In genomic region chr9:14841878-14842761, GRCm38 (mm10) we compare ENCODE assay signal across 8 mouse cellular contexts. TPM values are rescaled to one million over a fixed set of nuclear protein-coding genes. Genes with fewer than 3 reads are reported as not detected.
DNase-seq lines count a peak whose midpoint lies in the region; ATAC-seq and TF ChIP-seq lines count a peak whose summit lies in the region.

No protein-coding gene starts in this region.

- no peak for TF ChIP-seq EP300 in heart, adult 2 months (IDR thresholded peaks at IDR 0.05; ENCODE audit: insufficient read depth, low read depth, low read length)

- no peaks in the 10 kb centered on the region for H3K9me3 ChIP-seq in lung, embryonic 14.5 days (ENCODE audit: low read depth, low read length)
- H3K9me3 ChIP-seq in midbrain, embryonic 16.5 days (replicated peaks; ENCODE audit: control insufficient read depth, low read length, poor library complexity, severe bottlenecking): no peaks in the 10 kb centered on the region

- peaks cover 2% of the 10 kb centered on the region for H3K4me1 ChIP-seq in heart, adult 2 months (ENCODE audit: control insufficient read depth, insufficient read depth, low read length)
- H3K4me1 ChIP-seq in lung, embryonic 14.5 days (ENCODE audit: insufficient read depth): no peaks in the 10 kb centered on the region
- no peaks in the 10 kb centered on the region; the same call in 1 of the 2 replicates for H3K4me1 ChIP-seq in midbrain, embryonic 16.5 days (ENCODE audit: control insufficient read depth, insufficient read depth, low read length)

- 58% methylated on average over 10 of the region's 10 CpGs for WGBS in heart, adult 2 months
- WGBS in lung, embryonic 14.5 days: 80% methylated on average over 10 of the region's 10 CpGs
- 77% methylated on average over 10 of the region's 10 CpGs for WGBS in midbrain, embryonic 16.5 days

- TF ChIP-seq CTCF in heart, adult 2 months (IDR thresholded peaks at IDR 0.05): no peak
- no peak for TF ChIP-seq CTCF in lung, embryonic 14.5 days (IDR thresholded peaks at IDR 0.05; ENCODE audit: low read depth)

- H3K79me2 ChIP-seq in heart, adult 2 months (replicated peaks; ENCODE audit: control insufficient read depth, insufficient read depth, low read length): no peaks in the 10 kb centered on the region

- intact Hi-C loops in heart, adult 2 months (cut with DNase I): no loop called here
- intact Hi-C loops in heart, postnatal 25 days (cut with DNase I): no loop called here

- H3K4me2 ChIP-seq in lung, embryonic 14.5 days: no peak overlapping the region
- H3K4me2 ChIP-seq in midbrain, embryonic 16.5 days (ENCODE audit: low read length): no peak overlapping the region

- H3K27ac ChIP-seq in heart, adult 2 months: no peak overlapping the region
- H3K27ac ChIP-seq in lung, embryonic 14.5 days (ENCODE audit: low read depth): no peak overlapping the region
- H3K27ac ChIP-seq in midbrain, embryonic 16.5 days (ENCODE audit: low read length): no peak overlapping the region

- peak; percentile 14 to 22 for DNase-seq in heart, adult 2 months
- no peak for DNase-seq in heart, postnatal 25 days (ENCODE audit: low spot score)
- peak; percentile 80 for DNase-seq in NIH3T3 (ENCODE audit: low read depth)
- DNase-seq in gastrocnemius, postnatal 25 days: peak; percentile 19
- peak; percentile 78 for DNase-seq in lung, embryonic 14.5 days
- no peak for DNase-seq in B cell, adult 2 months
- DNase-seq in thymus, postnatal 0 days (ENCODE audit: low spot score): no peak

- no peak overlapping the region for H3K4me3 ChIP-seq in heart, adult 2 months
- H3K4me3 ChIP-seq in lung, embryonic 14.5 days (ENCODE audit: low read depth, low read length): no peak overlapping the region
- H3K4me3 ChIP-seq in midbrain, embryonic 16.5 days (ENCODE audit: low read depth, low read length): no peak overlapping the region

- no peak overlapping the region for H3K9ac ChIP-seq in heart, adult 2 months (ENCODE audit: low read depth, low read length)
- no peak overlapping the region for H3K9ac ChIP-seq in lung, embryonic 14.5 days
- H3K9ac ChIP-seq in midbrain, embryonic 16.5 days (ENCODE audit: low read depth, low read length): no peak overlapping the region

- no peak for TF ChIP-seq POLR2A in heart, adult 2 months (IDR thresholded peaks at IDR 0.05; ENCODE audit: insufficient read depth, low read depth, low read length)

- no peaks in the 10 kb centered on the region for H3K36me3 ChIP-seq in heart, adult 2 months (ENCODE audit: control insufficient read depth, insufficient read depth, low read length)
- H3K36me3 ChIP-seq in lung, embryonic 14.5 days (ENCODE audit: insufficient read depth): no peaks in the 10 kb centered on the region
- no peaks in the 10 kb centered on the region for H3K36me3 ChIP-seq in midbrain, embryonic 16.5 days (ENCODE audit: control insufficient read depth, insufficient read depth, low read length)

- ATAC-seq in lung, embryonic 14.5 days (ENCODE audit: insufficient read depth): peak; percentile 89
- ATAC-seq in midbrain, embryonic 16.5 days: no peak

- H3K27me3 ChIP-seq in heart, adult 2 months (ENCODE audit: control insufficient read depth, insufficient read depth, low read length): no peaks in the 10 kb centered on the region
- no peaks in the 10 kb centered on the region for H3K27me3 ChIP-seq in lung, embryonic 14.5 days (ENCODE audit: insufficient read depth, low read length)
- H3K27me3 ChIP-seq in midbrain, embryonic 16.5 days (ENCODE audit: control insufficient read depth, insufficient read depth, low read depth, low read length): no peaks in the 10 kb centered on the region

RNA-seq across cellular contexts. Expression of gene Gpr83, which starts 17.9 kb away (rescaled TPM):
- total RNA-seq in heart, adult 2 months (2021): not detected
- 0.14 and 0.15 TPM in 2 replicates for polyA plus RNA-seq in heart, adult 2 months (2012; rRNA removed)
- not detected for total RNA-seq in heart, postnatal 25 days (2021)
- total RNA-seq in gastrocnemius, postnatal 25 days (2021): not detected
- 0.13 and 0.24 TPM in 2 replicates for polyA plus RNA-seq in lung, embryonic 14.5 days (2014; fragmentation: Nextera tagmentation; extraction: Ambion mirVana)
- polyA plus RNA-seq in thymus, postnatal 0 days (2015; fragmentation: Nextera tagmentation; extraction: Ambion mirVana): 7.4 and 9.4 TPM in 2 replicates
- 4.1 and 4.2 TPM in 2 replicates for polyA plus RNA-seq in midbrain, embryonic 16.5 days (2015; fragmentation: Nextera tagmentation; extraction: Ambion mirVana)

RNA-seq across cellular contexts. Expression of gene Ankrd49, which starts 57.5 kb away (rescaled TPM):
- total RNA-seq in heart, adult 2 months (2021): 1 to 10 TPM; 5.3 to 7.6 TPM
- 3.9 and 6.9 TPM in 2 replicates for polyA plus RNA-seq in heart, adult 2 months (2012; rRNA removed)
- total RNA-seq in heart, postnatal 25 days (2021): 1 to 10 TPM; 7.5 to 8.1 TPM
- 1 to 10 TPM; 6.0 to 8.5 TPM for total RNA-seq in gastrocnemius, postnatal 25 days (2021)
- 45.9 and 46.8 TPM in 2 replicates for polyA plus RNA-seq in lung, embryonic 14.5 days (2014; fragmentation: Nextera tagmentation; extraction: Ambion mirVana)
- 50.1 and 52.6 TPM in 2 replicates for polyA plus RNA-seq in thymus, postnatal 0 days (2015; fragmentation: Nextera tagmentation; extraction: Ambion mirVana)
- polyA plus RNA-seq in midbrain, embryonic 16.5 days (2015; fragmentation: Nextera tagmentation; extraction: Ambion mirVana): 27.9 and 30.9 TPM in 2 replicates

RNA-seq across cellular contexts. Expression of gene Mre11a, which starts 57.7 kb away (rescaled TPM):
- 10 to 100 TPM in 1 of 2 experiments, 1 to 10 TPM in 1; 9.8 to 10.4 TPM for total RNA-seq in heart, adult 2 months (2021)
- 2.8 and 7.0 TPM in 2 replicates for polyA plus RNA-seq in heart, adult 2 months (2012; rRNA removed)
- 10 to 100 TPM in 1 of 2 experiments, 1 to 10 TPM in 1; 6.7 to 12.8 TPM for total RNA-seq in heart, postnatal 25 days (2021)
- total RNA-seq in gastrocnemius, postnatal 25 days (2021): 1 to 10 TPM; 7.4 to 8.8 TPM
- polyA plus RNA-seq in lung, embryonic 14.5 days (2014; fragmentation: Nextera tagmentation; extraction: Ambion mirVana): 34.6 and 38.0 TPM in 2 replicates
- polyA plus RNA-seq in thymus, postnatal 0 days (2015; fragmentation: Nextera tagmentation; extraction: Ambion mirVana): 25.8 and 27.8 TPM in 2 replicates
- polyA plus RNA-seq in midbrain, embryonic 16.5 days (2015; fragmentation: Nextera tagmentation; extraction: Ambion mirVana): 10.5 and 13.1 TPM in 2 replicates

Comparison
In these comparisons a context has a peak if more than half of its experiments do, and no peak if none do; other contexts are left out.
1. DNase-seq: peak in heart, adult 2 months (2 of 2), NIH3T3 (single experiment), gastrocnemius, postnatal 25 days (single experiment) and lung, embryonic 14.5 days (single experiment); none in heart, postnatal 25 days (single experiment), B cell, adult 2 months (0 of 2) and thymus, postnatal 0 days (single experiment).